Mouse (Mus musculus) ES-Bruce4 (cell line): Measurements from ENCODE around the gene Prrx1. TPM values are rescaled to one million over a fixed set of nuclear protein-coding genes. Genes with fewer than 3 reads are reported as not detected.

Experiments used
- H3K27ac ChIP-seq: 2 replicates; pipeline ENCODE4 v1.5.1; 2012; ENCODE audit warnings: low read length, inconsistent platforms; ENCODE audit not compliant: insufficient read depth
- H3K27me3 ChIP-seq: 2 replicates; pipeline ENCODE4 v1.6.1; 2012; ENCODE audit warnings: mild to moderate bottlenecking, low read length, inconsistent platforms; ENCODE audit not compliant: control insufficient read depth, poor library complexity, insufficient read depth, severe bottlenecking
- H3K36me3 ChIP-seq: 2 replicates; pipeline ENCODE4 v1.6.1; 2012; ENCODE audit warnings: inconsistent platforms, mild to moderate bottlenecking, low read length, moderate library complexity; ENCODE audit not compliant: control insufficient read depth, poor library complexity, insufficient read depth, severe bottlenecking
- H3K4me1 ChIP-seq: one replicate; pipeline ENCODE4 v1.8.1; 2011; ENCODE audit warnings: low read length; ENCODE audit not compliant: control insufficient read depth, insufficient read depth
- H3K4me3 ChIP-seq: 2 replicates; pipeline ENCODE4 v1.5.1; 2011; ENCODE audit warnings: low read depth, mild to moderate bottlenecking, low read length
- H3K9ac ChIP-seq: 2 replicates; pipeline ENCODE4 v1.6.1; 2012; ENCODE audit warnings: low read depth, mild to moderate bottlenecking, inconsistent platforms; ENCODE audit not compliant: poor library complexity, severe bottlenecking
- H3K9me3 ChIP-seq: replicated peaks from 2 replicates; pipeline ENCODE4 v1.6.1; 2012; ENCODE audit warnings: mild to moderate bottlenecking, low read length, inconsistent platforms; ENCODE audit not compliant: control insufficient read depth, poor library complexity, insufficient read depth, severe bottlenecking
- CTCF ChIP-seq: IDR thresholded peaks from one replicate; pipeline ENCODE4 v1.8.1; 2011; ENCODE audit warnings: low read depth, low read length
- EP300 ChIP-seq: IDR thresholded peaks from 2 replicates; pipeline ENCODE4 v1.6.1; 2011; ENCODE audit warnings: low read depth, low read length; ENCODE audit not compliant: insufficient read depth
- POLR2A ChIP-seq: IDR thresholded peaks from one replicate; pipeline ENCODE4 v1.8.1; 2011; ENCODE audit warnings: low read length; ENCODE audit not compliant: insufficient read depth
- polyA plus RNA-seq: library from polyadenylated mRNA; stranded (reverse); fragments of >200 nt; gene quantifications from 2 replicates; pipeline ENCODE4 v1.2.4, GENCODE M21; 2011; ENCODE audit warnings: low read depth; ENCODE audit not compliant: missing spikeins, insufficient read depth, insufficient read length

Prrx1 gene
- polyA plus RNA-seq, 1 experiment = 3.2 TPM

DNA sequence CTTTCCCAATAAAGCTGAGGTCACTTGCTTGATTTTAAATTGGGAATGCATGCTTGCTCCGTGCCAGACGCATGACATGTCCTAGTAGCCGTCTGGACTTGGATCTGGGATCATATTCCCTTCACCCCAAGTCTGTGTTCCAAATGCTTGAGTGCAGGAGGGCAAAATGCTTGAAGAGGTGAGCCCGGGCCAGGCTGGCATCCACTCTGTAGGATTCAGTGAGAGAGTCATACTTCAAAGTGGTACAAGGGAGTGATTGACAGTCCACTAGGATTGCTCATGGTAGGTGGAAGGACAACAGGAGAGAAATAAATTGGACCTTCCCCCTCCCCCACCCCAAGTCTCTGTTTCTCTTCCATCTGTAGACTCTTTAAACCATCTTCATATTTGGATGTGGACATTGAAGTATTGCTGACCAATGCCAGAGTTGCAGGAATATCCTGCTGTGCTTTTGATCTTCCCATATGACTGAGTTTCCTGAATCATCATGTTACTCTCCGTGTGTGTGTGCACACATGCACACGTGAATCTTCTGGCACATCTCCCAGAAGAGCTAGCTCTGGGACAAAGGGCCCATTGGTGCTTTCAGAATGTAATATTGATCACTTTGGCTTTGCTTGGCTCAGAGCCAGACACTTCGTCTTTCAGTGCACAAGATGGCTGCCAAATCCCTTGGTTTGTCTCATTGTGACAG is 25.2 kb upstream of the Prrx1 start:
- Histone ChIP-seq H3K36me3 (no peaks in the 10 kb centered on the region), H3K4me1 (no peaks in the 10 kb centered on the region)

DNA sequence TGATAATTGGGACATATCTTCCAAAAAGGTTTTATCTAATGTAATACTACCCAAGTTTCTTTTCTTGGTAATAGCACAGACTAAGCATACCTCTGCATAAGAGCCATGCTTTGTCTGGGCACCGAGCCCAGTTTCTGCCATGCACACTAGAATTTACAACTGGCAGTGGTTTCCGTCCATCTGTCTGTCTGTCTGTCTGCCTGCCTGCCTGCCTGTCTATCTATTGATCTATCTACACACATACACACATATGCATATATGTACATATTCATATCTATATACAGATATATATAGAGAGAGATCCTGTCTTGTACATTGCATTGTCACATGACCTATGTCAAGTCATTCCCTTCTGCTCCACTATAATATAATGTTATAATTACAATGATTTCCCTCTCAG is 24.3 kb upstream of the Prrx1 start:
- Histone ChIP-seq H3K9me3 (no peaks in the 10 kb centered on the region), H3K27me3 (no peaks in the 10 kb centered on the region), H3K4me1 (no peaks in the 10 kb centered on the region), H3K4me3 (no peak overlapping the region), H3K9ac (no peak overlapping the region), H3K36me3 (no peaks in the 10 kb centered on the region), H3K27ac (no peak overlapping the region)
- TF ChIP-seq CTCF (no peak), POLR2A (no peak), EP300 (no peak)

More for the DNA sequence above, 25.2 kb upstream of the Prrx1 start:
- H3K9me3 ChIP-seq = no peaks in the 10 kb centered on the region
- H3K9ac ChIP-seq = no peak overlapping the region
- no peak overlapping the region for H3K27ac ChIP-seq
- no peaks in the 10 kb centered on the region for H3K27me3 ChIP-seq
- no peak for TF ChIP-seq CTCF
- TF ChIP-seq EP300 = no peak
- no peak overlapping the region for H3K4me3 ChIP-seq

DNA sequence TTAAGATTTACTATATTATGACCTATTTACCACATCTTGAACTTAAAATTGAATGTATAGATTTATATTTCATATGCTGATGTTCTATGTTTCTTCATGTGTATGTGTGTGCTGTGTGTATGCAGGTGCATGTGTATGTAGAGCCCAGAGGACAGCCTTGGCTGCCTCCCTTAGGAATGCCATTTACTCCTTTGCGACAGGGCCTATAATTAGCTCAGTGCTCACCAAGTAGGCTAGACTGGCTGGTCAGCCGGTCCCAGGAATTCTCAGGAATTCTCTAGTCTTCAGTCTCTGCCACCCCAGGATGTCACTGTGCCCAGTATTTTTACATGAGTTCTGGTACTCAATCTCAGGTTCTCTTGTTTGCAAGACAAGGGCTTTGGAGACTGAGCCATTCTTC is 13.8 kb upstream of the Prrx1 start:
- H3K9me3 ChIP-seq = no peaks in the 10 kb centered on the region
- no peaks in the 10 kb centered on the region for H3K4me1 ChIP-seq
- H3K36me3 ChIP-seq = no peaks in the 10 kb centered on the region
- no peak for TF ChIP-seq POLR2A
- TF ChIP-seq CTCF = no peak
- no peak for TF ChIP-seq EP300
- no peaks in the 10 kb centered on the region for H3K27me3 ChIP-seq
- no peak overlapping the region for H3K27ac ChIP-seq
- no peak overlapping the region for H3K9ac ChIP-seq
- H3K4me3 ChIP-seq = no peak overlapping the region

DNA sequence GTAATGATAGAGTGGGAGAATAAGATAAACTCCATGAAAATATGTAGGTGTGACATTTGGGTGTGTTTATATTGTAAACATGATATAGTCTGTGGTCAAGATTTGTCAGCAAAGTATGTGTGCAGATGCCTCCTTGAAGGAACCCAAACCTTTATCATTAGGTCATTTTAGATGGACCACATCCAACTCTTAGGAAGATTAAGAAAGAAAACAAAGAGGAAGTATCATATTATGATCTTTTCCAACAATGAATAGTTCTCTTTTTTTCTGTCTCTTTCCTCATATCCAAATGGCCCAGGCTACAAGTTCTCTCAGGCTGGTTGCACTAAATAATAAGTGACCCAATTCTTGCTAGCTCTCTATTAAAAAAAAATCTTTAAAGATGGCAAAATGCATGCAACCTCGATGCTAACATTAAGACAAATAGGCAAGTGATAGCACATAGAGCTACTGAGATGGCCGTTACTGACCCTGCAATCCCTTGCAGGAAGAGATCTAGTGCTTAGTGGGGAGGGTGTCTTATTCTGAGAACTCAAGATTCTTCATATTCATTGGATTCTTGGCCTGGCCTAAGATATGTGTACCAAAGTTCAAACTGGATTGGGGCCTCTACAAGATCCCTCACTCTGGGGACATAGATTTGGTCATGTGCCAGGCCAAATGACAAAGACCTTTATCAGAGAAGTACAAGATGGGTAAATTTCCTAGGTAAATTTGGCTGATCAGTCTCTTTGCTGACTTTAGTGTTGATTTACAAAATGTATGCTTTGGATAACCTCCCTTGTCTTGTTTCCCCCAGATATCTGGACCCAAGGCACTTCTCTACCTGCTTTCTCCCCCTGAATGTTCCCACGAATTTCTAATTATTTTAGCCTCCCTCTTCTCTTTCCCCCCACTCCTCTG is 6.4 kb upstream of the Prrx1 start:
- H3K9ac ChIP-seq = no peak overlapping the region
- no peaks in the 10 kb centered on the region for H3K4me1 ChIP-seq
- TF ChIP-seq CTCF = no peak
- no peak for TF ChIP-seq EP300
- no peak for TF ChIP-seq POLR2A
- no peak overlapping the region for H3K4me3 ChIP-seq
- no peaks in the 10 kb centered on the region for H3K9me3 ChIP-seq
- no peak overlapping the region for H3K27ac ChIP-seq
- H3K36me3 ChIP-seq = no peaks in the 10 kb centered on the region
- peaks cover 9% of the 10 kb centered on the region for H3K27me3 ChIP-seq

DNA sequence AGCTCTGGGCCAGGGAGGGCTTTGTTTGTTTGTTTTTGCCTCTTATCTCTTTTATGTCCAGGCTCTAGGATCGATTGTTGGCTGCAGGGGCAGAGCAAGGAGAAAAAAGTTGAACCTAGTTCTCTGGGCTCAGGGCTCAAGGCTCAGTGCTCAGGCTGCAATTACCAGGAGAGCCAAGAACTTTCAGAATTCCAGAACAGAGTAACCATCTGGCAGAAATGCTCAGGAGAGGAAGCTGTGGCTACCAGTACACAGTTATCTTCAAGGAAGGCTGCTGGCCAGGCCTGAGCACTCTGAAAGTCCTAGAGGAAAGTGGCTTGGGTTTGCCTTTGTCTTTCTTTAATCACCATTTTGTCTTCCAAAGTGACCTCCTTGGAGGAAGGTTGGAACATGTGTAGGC is 3.4 kb upstream of the Prrx1 start:
- peaks cover 31% of the 10 kb centered on the region for H3K27me3 ChIP-seq
- H3K27ac ChIP-seq = no peak overlapping the region
- H3K9ac ChIP-seq = no peak overlapping the region
- H3K4me3 ChIP-seq = no peak overlapping the region
- no peaks in the 10 kb centered on the region for H3K4me1 ChIP-seq
- no peak for TF ChIP-seq POLR2A
- TF ChIP-seq EP300 = no peak
- no peak for TF ChIP-seq CTCF
- no peaks in the 10 kb centered on the region for H3K9me3 ChIP-seq
- H3K36me3 ChIP-seq = no peaks in the 10 kb centered on the region

DNA sequence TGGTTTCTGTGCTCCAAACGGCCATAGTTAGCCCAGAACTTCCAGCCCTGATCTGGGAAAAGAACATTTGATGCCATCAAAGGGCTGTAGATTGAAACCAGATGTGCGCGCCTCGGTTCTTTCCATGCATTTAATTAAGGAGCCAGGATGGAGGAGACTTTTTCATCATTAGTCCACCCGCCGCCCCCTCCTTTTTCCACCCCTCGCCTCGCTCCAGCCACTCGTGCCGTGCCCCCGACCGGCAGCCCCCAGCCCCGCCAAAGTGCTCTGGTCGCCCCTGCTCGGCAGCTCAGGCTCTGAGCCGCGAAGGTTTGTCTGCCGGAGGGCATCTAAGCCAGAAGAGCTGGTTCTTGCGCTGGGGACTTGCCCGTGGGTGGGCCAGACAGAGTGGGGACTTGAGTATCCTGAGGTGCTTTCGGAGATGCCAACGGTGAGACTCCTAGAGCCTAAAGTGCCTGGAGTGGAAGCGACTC is 1.4 kb upstream of the Prrx1 start:
- no peaks in the 10 kb centered on the region for H3K4me1 ChIP-seq
- 0 out of 2 replicates have a peak overlapping the region, but pooled peaks have one; percentile 49 for H3K9ac ChIP-seq
- H3K36me3 ChIP-seq = no peaks in the 10 kb centered on the region
- no peak overlapping the region for H3K27ac ChIP-seq
- TF ChIP-seq POLR2A (no peak), EP300 (no peak), CTCF (no peak)
- H3K9me3 ChIP-seq = no peaks in the 10 kb centered on the region
- H3K27me3 ChIP-seq = peaks cover 43% of the 10 kb centered on the region
- no peak overlapping the region for H3K4me3 ChIP-seq
